ENCODE assay signal across 9 mouse cellular contexts in genomic region chr3:86687571-86688209, GRCm38 (mm10).
DNase-seq lines count a peak whose midpoint lies in the region; ATAC-seq lines count a peak whose summit lies in the region.
"Had no signal": no experiment of that assay in that cellular context is flagged by ENCODE, and none has a peak within 500 bp of the region (broad histone marks: within the 10 kb centered on the region; RNA-seq: fewer than 3 reads in every experiment).

No protein-coding gene starts in this region.

- ATAC-seq in heart, embryonic 11.5 days (replicated peaks; ENCODE audit: insufficient number of reproducible peaks, low FRiP score, low TSS enrichment): no peak; the same call in 1 of the 2 replicates
- ATAC-seq in intestine, embryonic 14.5 days (replicated peaks; ENCODE audit: low FRiP score, low TSS enrichment, low read depth): 0 out of 2 replicates have a peak, but pooled peaks have one; percentile 15
- ATAC-seq in neural tube, embryonic 15.5 days (ENCODE audit: low FRiP score): peak; percentile 74

- DNase-seq in heart, adult 11 months: no peak
- no peak for DNase-seq in embryonic facial prominence, embryonic 10.5 days (ENCODE audit: low spot score)
- no peak for DNase-seq in intestine, embryonic 14.5 days (ENCODE audit: low spot score)
- DNase-seq in right cerebral cortex, postnatal 4 days: no peak
- no peak for DNase-seq in spleen, postnatal 4 days (ENCODE audit: low spot score in 2 of 2)
- no peak for DNase-seq in urinary bladder, adult 18-20 months (ENCODE audit: low spot score in 2 of 2)

- H3K27me3 ChIP-seq in heart, embryonic 11.5 days (ENCODE audit: control insufficient read depth, insufficient read depth, low read length): peaks cover 6% of the 10 kb centered on the region; the same call in 1 of the 2 replicates
- peaks cover 7% of the 10 kb centered on the region; the same call in 1 of the 2 replicates for H3K27me3 ChIP-seq in embryonic facial prominence, embryonic 10.5 days (replicated peaks; ENCODE audit: low read depth, poor library complexity, severe bottlenecking)
- no peaks in the 10 kb centered on the region for H3K27me3 ChIP-seq in intestine, embryonic 14.5 days (replicated peaks; ENCODE audit: control insufficient read depth, insufficient read depth, low read length)
- no peaks in the 10 kb centered on the region for H3K27me3 ChIP-seq in neural tube, embryonic 15.5 days (replicated peaks)
- H3K27me3 ChIP-seq: limb, embryonic 12.5 days had no signal

- 21% methylated on average over 7 of the region's 7 CpGs for WGBS in heart, embryonic 11.5 days (ENCODE audit: insufficient replicate concordance)
- 32% methylated on average over 7 of the region's 7 CpGs for WGBS in embryonic facial prominence, embryonic 10.5 days
- WGBS in intestine, embryonic 14.5 days: 40% methylated on average over 7 of the region's 7 CpGs
- WGBS in neural tube, embryonic 15.5 days: 17% methylated on average over 7 of the region's 7 CpGs

- H3K4me2 ChIP-seq in heart, embryonic 11.5 days: peak overlapping the region; percentile 31; the same call in 1 of the 2 replicates
- peak overlapping the region; percentile 20; the same call in 1 of the 2 replicates for H3K4me2 ChIP-seq in intestine, embryonic 14.5 days (ENCODE audit: low read length)
- H3K4me2 ChIP-seq in neural tube, embryonic 15.5 days: peak overlapping the region; percentile 31
- H3K4me2 ChIP-seq: limb, embryonic 12.5 days had no signal

- H3K36me3 ChIP-seq in heart, embryonic 11.5 days (ENCODE audit: control insufficient read depth, insufficient read depth, low read length): no peaks in the 10 kb centered on the region
- 0 out of 2 replicates have a peak, but pooled peaks cover 3% of the 10 kb centered on the region for H3K36me3 ChIP-seq in embryonic facial prominence, embryonic 10.5 days (replicated peaks)
- H3K36me3 ChIP-seq in intestine, embryonic 14.5 days (ENCODE audit: control insufficient read depth, insufficient read depth, low read length): no peaks in the 10 kb centered on the region
- H3K36me3 ChIP-seq in neural tube, embryonic 15.5 days: no peaks in the 10 kb centered on the region
- H3K36me3 ChIP-seq: limb, embryonic 12.5 days had no signal

- no peak overlapping the region for H3K4me3 ChIP-seq in heart, embryonic 11.5 days (ENCODE audit: low read depth, low read length)
- no peak overlapping the region for H3K4me3 ChIP-seq in embryonic facial prominence, embryonic 10.5 days
- H3K4me3 ChIP-seq in intestine, embryonic 14.5 days (ENCODE audit: low read depth, low read length): no peak overlapping the region
- H3K4me3 ChIP-seq in neural tube, embryonic 15.5 days (replicated peaks): no peak overlapping the region
- H3K4me3 ChIP-seq: limb, embryonic 12.5 days had no signal

- no peak overlapping the region for H3K9ac ChIP-seq in heart, embryonic 11.5 days (ENCODE audit: low read depth, low read length)
- no peak overlapping the region for H3K9ac ChIP-seq in intestine, embryonic 14.5 days (ENCODE audit: low read length)
- H3K9ac ChIP-seq in neural tube, embryonic 15.5 days (replicated peaks): no peak overlapping the region
- H3K9ac ChIP-seq: limb, embryonic 12.5 days had no signal

- no peaks in the 10 kb centered on the region for H3K9me3 ChIP-seq in heart, embryonic 11.5 days (replicated peaks; ENCODE audit: control insufficient read depth, low read length)
- no peaks in the 10 kb centered on the region for H3K9me3 ChIP-seq in embryonic facial prominence, embryonic 10.5 days
- H3K9me3 ChIP-seq in intestine, embryonic 14.5 days (ENCODE audit: control insufficient read depth, low read length): no peaks in the 10 kb centered on the region
- no peaks in the 10 kb centered on the region for H3K9me3 ChIP-seq in neural tube, embryonic 15.5 days (replicated peaks)
- H3K9me3 ChIP-seq: limb, embryonic 12.5 days had no signal

- H3K27ac ChIP-seq in heart, embryonic 11.5 days (ENCODE audit: low read depth, low read length): no peak overlapping the region
- peak overlapping the region; percentile 36; the same call in 1 of the 2 replicates for H3K27ac ChIP-seq in embryonic facial prominence, embryonic 10.5 days (replicated peaks)
- peak overlapping the region; percentile 76 for H3K27ac ChIP-seq in intestine, embryonic 14.5 days (ENCODE audit: low read depth)
- peak overlapping the region; percentile 60 for H3K27ac ChIP-seq in neural tube, embryonic 15.5 days (replicated peaks)
- H3K27ac ChIP-seq: limb, embryonic 12.5 days had no signal

- peaks cover 9% of the 10 kb centered on the region; the same call in 1 of the 2 replicates for H3K4me1 ChIP-seq in heart, embryonic 11.5 days (ENCODE audit: control insufficient read depth, insufficient read depth, low read length)
- H3K4me1 ChIP-seq in embryonic facial prominence, embryonic 10.5 days: peaks cover 15% of the 10 kb centered on the region
- peaks cover 10% of the 10 kb centered on the region; the same call in 1 of the 2 replicates for H3K4me1 ChIP-seq in intestine, embryonic 14.5 days (replicated peaks; ENCODE audit: control insufficient read depth, insufficient read depth, low read length)
- H3K4me1 ChIP-seq in neural tube, embryonic 15.5 days: peaks cover 10% of the 10 kb centered on the region
